Mouse (Mus musculus) MEL (cell line): Measurements from ENCODE around the gene Frmd4a.

Experiments used
- CTCF ChIP-seq, 3 experiments: IDR thresholded peaks in 2 of 3; conservative IDR thresholded peaks in 1 of 3; 2 replicates each; pipeline ENCODE4 v1.5.1; 2011 to 2012; ENCODE audit warnings: low read length in 3 of 3, low read depth in 2 of 3, mild to moderate bottlenecking in 2 of 3, improper control_type of control experiment in 1 of 3, inconsistent platforms in 1 of 3, mixed read lengths in 1 of 3, moderate library complexity in 1 of 3; ENCODE audit not compliant: control insufficient read depth in 1 of 3, insufficient read depth in 1 of 3, poor library complexity in 1 of 3, severe bottlenecking in 1 of 3
- GATA1 ChIP-seq: IDR thresholded peaks from 2 replicates; pipeline ENCODE4 v1.6.1; 2011; ENCODE audit warnings: low read depth, low read length, improper control_type of control experiment
- MYB ChIP-seq: IDR thresholded peaks from 2 replicates; pipeline ENCODE4 v1.6.1; 2011; ENCODE audit warnings: mild to moderate bottlenecking, low read depth, low read length, improper control_type of control experiment
- POLR2A ChIP-seq, 2 experiments: IDR thresholded peaks; 2 replicates each; pipeline ENCODE4 v1.6.1; 2011 to 2012; ENCODE audit warnings: low read length in 2 of 2, mild to moderate bottlenecking in 2 of 2, control low read depth in 1 of 2, improper control_type of control experiment in 1 of 2, low read depth in 1 of 2, moderate library complexity in 1 of 2; ENCODE audit not compliant: control insufficient read depth in 1 of 2, insufficient read depth in 1 of 2, poor library complexity in 1 of 2
- SIN3A ChIP-seq: IDR thresholded peaks from 2 replicates; pipeline ENCODE4 v1.6.1; 2012; ENCODE audit warnings: low read length, improper control_type of control experiment, inconsistent platforms
- TAL1 ChIP-seq: IDR thresholded peaks from 2 replicates; pipeline ENCODE4 v1.6.1; 2012; ENCODE audit warnings: mild to moderate bottlenecking, inconsistent platforms, low read length, moderate library complexity, mixed read lengths
- TCF12 ChIP-seq: IDR thresholded peaks from 2 replicates; pipeline ENCODE4 v1.6.1; 2014; ENCODE audit warnings: low read depth, mild to moderate bottlenecking, inconsistent platforms, low read length, improper control_type of control experiment, moderate library complexity
- UBTF ChIP-seq: IDR thresholded peaks from 2 replicates; pipeline ENCODE4 v1.6.1; 2012; ENCODE audit warnings: low read depth, mild to moderate bottlenecking, inconsistent platforms, low read length, improper control_type of control experiment, moderate library complexity, borderline replicate concordance; ENCODE audit not compliant: insufficient read depth

DNA sequence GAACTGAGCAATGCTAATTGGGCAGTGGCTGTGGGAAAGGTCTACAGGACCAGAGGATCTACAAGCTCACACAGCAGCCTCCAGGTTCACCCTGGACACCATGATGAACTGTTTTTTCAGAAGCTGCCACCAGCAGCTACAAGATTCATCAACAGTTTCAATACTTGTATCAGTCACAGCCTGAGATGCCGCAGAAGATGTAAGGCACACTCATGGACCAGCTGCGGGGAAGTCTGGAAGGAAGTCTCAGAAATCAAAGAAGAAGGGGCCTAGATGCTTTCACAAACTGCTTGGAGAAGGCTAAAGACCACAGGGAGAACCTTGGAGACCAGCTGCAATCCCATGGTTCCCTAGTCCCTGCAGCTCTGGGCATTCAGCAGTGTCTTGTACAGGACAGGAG, 632.1 kb downstream of the Frmd4a start:
- TF ChIP-seq MYB (no peak), CTCF (IDR thresholded peaks at IDR 0.05 in 2 of 3, conservative IDR thresholded peaks at IDR 0.05 in 1 of 3; ENCODE audit: control insufficient read depth in 1 of 3, insufficient read depth in 1 of 3, low read depth in 2 of 3, low read length in 3 of 3, poor library complexity in 1 of 3, severe bottlenecking in 1 of 3) (no peak), GATA1 (no peak), POLR2A (IDR thresholded peaks at IDR 0.05; ENCODE audit: control insufficient read depth in 1 of 2, insufficient read depth in 1 of 2, low read depth in 1 of 2, low read length in 2 of 2, poor library complexity in 1 of 2) (no peak), TAL1 (no peak), SIN3A (no peak), TCF12 (no peak), UBTF (no peak)
